Comparison of ENCODE assay signal across 12 mouse cellular contexts in genomic region chr3:102731112-102731511, GRCm38 (mm10).
"Had no signal": no experiment of that assay in that cellular context is flagged by ENCODE, and none has a peak within 500 bp of the region (broad histone marks: within the 10 kb centered on the region; RNA-seq: fewer than 3 reads in every experiment).

No protein-coding gene starts in this region.

- DNase-seq: left cerebral cortex, postnatal 4 days; liver; liver, embryonic 13.5 days; liver, postnatal 0 days; lung, adult 18-20 months; lung, adult 2 months; lung, embryonic 14.5 days; lung, postnatal 10 days; lung, postnatal 14 days; lung, postnatal 36 days; lung, postnatal 4 days; midbrain, embryonic 14.5 days had no signal
